ENCODE assay signal across 19 mouse cellular contexts in the genomic region with DNA sequence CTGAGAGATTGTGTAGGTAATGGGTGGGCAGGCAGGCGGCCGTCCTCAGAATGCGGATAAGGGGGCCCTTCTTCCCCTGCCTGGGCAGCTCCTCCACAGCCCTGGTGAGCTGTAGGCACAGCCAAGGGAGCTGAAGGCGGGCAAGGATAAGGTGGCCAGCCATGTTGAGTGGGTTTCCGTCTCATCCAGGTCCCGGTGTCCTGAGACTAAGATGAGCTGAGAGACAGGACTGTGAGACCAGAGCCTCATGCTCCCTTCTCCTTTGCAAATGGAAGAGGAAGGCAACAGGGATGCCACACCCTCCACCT.
DNase-seq lines count a peak whose midpoint lies in the region; ATAC-seq and TF ChIP-seq lines count a peak whose summit lies in the region.
"Had no signal": no experiment of that assay in that cellular context is flagged by ENCODE, and none has a peak within 500 bp of the region (broad histone marks: within the 10 kb centered on the region; RNA-seq: fewer than 3 reads in every experiment).

No protein-coding gene starts in this region.

- WGBS in midbrain, embryonic 11.5 days: 90% methylated on average over 6 of the region's 6 CpGs
- WGBS in midbrain, embryonic 10.5 days: 92% methylated on average over 6 of the region's 6 CpGs
- 54% methylated on average over 6 of the region's 6 CpGs for WGBS in forebrain, embryonic 12.5 days
- WGBS in forebrain, postnatal 0 days: 42% methylated on average over 6 of the region's 6 CpGs
- WGBS in midbrain, embryonic 16.5 days: 93% methylated on average over 6 of the region's 6 CpGs

- no peak overlapping the region for H3K4me3 ChIP-seq in midbrain, embryonic 11.5 days (ENCODE audit: low read depth, low read length)
- H3K4me3 ChIP-seq in midbrain, embryonic 10.5 days: no peak overlapping the region
- H3K4me3 ChIP-seq in forebrain, embryonic 12.5 days (replicated peaks): no peak overlapping the region
- H3K4me3 ChIP-seq in forebrain, postnatal 0 days (ENCODE audit: low read depth, low read length): no peak overlapping the region
- H3K4me3 ChIP-seq in midbrain, embryonic 16.5 days (ENCODE audit: low read depth, low read length): no peak overlapping the region
- H3K4me3 ChIP-seq: limb, embryonic 15.5 days; liver, embryonic 15.5 days; neural tube, embryonic 12.5 days had no signal

- H3K27me3 ChIP-seq in midbrain, embryonic 11.5 days (ENCODE audit: control insufficient read depth, insufficient read depth, low read length): no peaks in the 10 kb centered on the region
- 0 out of 2 replicates have a peak, but pooled peaks cover 5% of the 10 kb centered on the region for H3K27me3 ChIP-seq in midbrain, embryonic 10.5 days (ENCODE audit: low read depth, poor library complexity, severe bottlenecking)
- H3K27me3 ChIP-seq in forebrain, embryonic 12.5 days: peaks cover 10% of the 10 kb centered on the region; the same call in 1 of the 2 replicates
- H3K27me3 ChIP-seq in forebrain, postnatal 0 days (ENCODE audit: insufficient read depth, low read length): no peaks in the 10 kb centered on the region
- no peaks in the 10 kb centered on the region for H3K27me3 ChIP-seq in midbrain, embryonic 16.5 days (ENCODE audit: control insufficient read depth, insufficient read depth, low read depth, low read length)
- H3K27me3 ChIP-seq: limb, embryonic 15.5 days; liver, embryonic 15.5 days; neural tube, embryonic 12.5 days had no signal

- H3K27ac ChIP-seq in midbrain, embryonic 11.5 days (ENCODE audit: low read depth, low read length): no peak overlapping the region
- no peak overlapping the region for H3K27ac ChIP-seq in midbrain, embryonic 10.5 days (replicated peaks)
- peak overlapping the region; percentile 82 for H3K27ac ChIP-seq in forebrain, embryonic 12.5 days
- no peak overlapping the region for H3K27ac ChIP-seq in forebrain, postnatal 0 days (ENCODE audit: low read depth, low read length)
- peak overlapping the region; percentile 33; the same call in 1 of the 2 replicates for H3K27ac ChIP-seq in midbrain, embryonic 16.5 days (ENCODE audit: low read length)
- H3K27ac ChIP-seq: limb, embryonic 15.5 days; liver, embryonic 15.5 days; neural tube, embryonic 12.5 days had no signal

- no peak overlapping the region for H3K4me2 ChIP-seq in midbrain, embryonic 11.5 days
- peak overlapping the region; percentile 19 for H3K4me2 ChIP-seq in forebrain, embryonic 12.5 days
- peak overlapping the region; percentile 23; the same call in 1 of the 2 replicates for H3K4me2 ChIP-seq in forebrain, postnatal 0 days (ENCODE audit: low read depth)
- no peak overlapping the region; the same call in 1 of the 2 replicates for H3K4me2 ChIP-seq in midbrain, embryonic 16.5 days (ENCODE audit: low read length)
- H3K4me2 ChIP-seq: heart, embryonic 11.5 days; limb, embryonic 15.5 days; liver, embryonic 15.5 days; neural tube, embryonic 12.5 days had no signal

- DNase-seq in midbrain, embryonic 11.5 days (ENCODE audit: low spot score, missing footprints): peak; percentile 17
- no peak for DNase-seq in midbrain, embryonic 10.5 days (ENCODE audit: low spot score)
- DNase-seq in forebrain, postnatal 0 days: no peak
- no peak for DNase-seq in cerebellum, postnatal 14 days
- DNase-seq in right cerebral cortex, adult 2 months (ENCODE audit: low spot score in 2 of 2): no peak
- DNase-seq: B cell, adult 2 months; cerebellum, adult 2 months; heart, postnatal 14 days; kidney, adult 2 months; kidney, postnatal 25 days; right cerebral cortex, postnatal 25 days had no signal

- no peak overlapping the region for H3K9ac ChIP-seq in midbrain, embryonic 11.5 days (ENCODE audit: low read length)
- no peak overlapping the region for H3K9ac ChIP-seq in forebrain, embryonic 12.5 days
- H3K9ac ChIP-seq in forebrain, postnatal 0 days: no peak overlapping the region
- 0 out of 2 replicates have a peak overlapping the region, but pooled peaks have one; percentile 10 for H3K9ac ChIP-seq in midbrain, embryonic 16.5 days (ENCODE audit: low read depth, low read length)
- H3K9ac ChIP-seq: limb, embryonic 15.5 days; liver, embryonic 15.5 days; neural tube, embryonic 12.5 days had no signal

- no peak for ATAC-seq in midbrain, embryonic 11.5 days (ENCODE audit: low FRiP score)
- peak; percentile 61 for ATAC-seq in forebrain, embryonic 12.5 days (ENCODE audit: low FRiP score)
- ATAC-seq in forebrain, postnatal 0 days: no peak; the same call in 1 of the 2 replicates
- ATAC-seq in midbrain, embryonic 16.5 days: no peak
- ATAC-seq: inflammation-experienced regulatory T-cells, adult 6 months; lung, postnatal 0 days had no signal

- no peaks in the 10 kb centered on the region for H3K9me3 ChIP-seq in midbrain, embryonic 11.5 days (ENCODE audit: control insufficient read depth, low read length)
- no peaks in the 10 kb centered on the region for H3K9me3 ChIP-seq in midbrain, embryonic 10.5 days (replicated peaks)
- H3K9me3 ChIP-seq in forebrain, embryonic 12.5 days: no peaks in the 10 kb centered on the region
- no peaks in the 10 kb centered on the region for H3K9me3 ChIP-seq in forebrain, postnatal 0 days (ENCODE audit: low read length)
- no peaks in the 10 kb centered on the region for H3K9me3 ChIP-seq in midbrain, embryonic 16.5 days (replicated peaks; ENCODE audit: control insufficient read depth, low read length, poor library complexity, severe bottlenecking)
- H3K9me3 ChIP-seq: limb, embryonic 15.5 days; liver, embryonic 15.5 days; neural tube, embryonic 12.5 days had no signal

- peaks cover 8% of the 10 kb centered on the region for H3K4me1 ChIP-seq in midbrain, embryonic 11.5 days (ENCODE audit: control insufficient read depth, insufficient read depth, low read length)
- H3K4me1 ChIP-seq in midbrain, embryonic 10.5 days: peaks cover 24% of the 10 kb centered on the region
- peaks cover 22% of the 10 kb centered on the region for H3K4me1 ChIP-seq in forebrain, embryonic 12.5 days
- H3K4me1 ChIP-seq in forebrain, postnatal 0 days (ENCODE audit: insufficient read depth): peaks cover 14% of the 10 kb centered on the region
- peaks cover 13% of the 10 kb centered on the region; the same call in 1 of the 2 replicates for H3K4me1 ChIP-seq in midbrain, embryonic 16.5 days (ENCODE audit: control insufficient read depth, insufficient read depth, low read length)
- H3K4me1 ChIP-seq: liver, embryonic 15.5 days had no signal

- no peak for TF ChIP-seq CTCF in forebrain, postnatal 0 days (IDR thresholded peaks at IDR 0.05; ENCODE audit: low read depth)

- H3K36me3 ChIP-seq in midbrain, embryonic 11.5 days (ENCODE audit: control insufficient read depth, insufficient read depth, low read length): no peaks in the 10 kb centered on the region
- H3K36me3 ChIP-seq in midbrain, embryonic 10.5 days: no peaks in the 10 kb centered on the region
- no peaks in the 10 kb centered on the region for H3K36me3 ChIP-seq in forebrain, embryonic 12.5 days (replicated peaks)
- no peaks in the 10 kb centered on the region for H3K36me3 ChIP-seq in forebrain, postnatal 0 days (ENCODE audit: insufficient read depth)
- H3K36me3 ChIP-seq in midbrain, embryonic 16.5 days (ENCODE audit: control insufficient read depth, insufficient read depth, low read length): no peaks in the 10 kb centered on the region
- H3K36me3 ChIP-seq: limb, embryonic 15.5 days; liver, embryonic 15.5 days; neural tube, embryonic 12.5 days had no signal

Comparison
In these comparisons a context has a peak if more than half of its experiments do, and no peak if none do; other contexts are left out.
1. H3K27ac ChIP-seq: peak in forebrain, embryonic 12.5 days (single experiment) and midbrain, embryonic 16.5 days (single experiment); none in midbrain, embryonic 11.5 days (single experiment), midbrain, embryonic 10.5 days (single experiment) and forebrain, postnatal 0 days (single experiment).
2. H3K4me2 ChIP-seq: peak in forebrain, embryonic 12.5 days (single experiment) and forebrain, postnatal 0 days (single experiment); none in midbrain, embryonic 11.5 days (single experiment) and midbrain, embryonic 16.5 days (single experiment).